ENCODE assay signal across 8 mouse cellular contexts in genomic region chr19:5740320-5741317, GRCm38 (mm10). TPM values are rescaled to one million over a fixed set of nuclear protein-coding genes. Genes with fewer than 3 reads are reported as not detected.
DNase-seq lines count a peak whose midpoint lies in the region; ATAC-seq lines count a peak whose summit lies in the region.

Ltbp3 (plus strand) TSS chr19:5740904.

- peaks cover 31% of the 10 kb centered on the region for H3K4me1 ChIP-seq in forebrain, embryonic 12.5 days

- no peak for ATAC-seq in forebrain, embryonic 12.5 days (ENCODE audit: low FRiP score)

- H3K36me3 ChIP-seq in forebrain, embryonic 12.5 days (replicated peaks): no peaks in the 10 kb centered on the region

- peak; percentile 75 for DNase-seq in 3T3-L1 (ENCODE audit: low read depth, low spot score)
- peak; percentile 78 for DNase-seq in adrenal gland, postnatal 25 days
- peak; percentile 78 to 84 for DNase-seq in heart, postnatal 36 days
- DNase-seq in layer of hippocampus, postnatal 10 days (ENCODE audit: low spot score in 2 of 2): peak; percentile 73 to 80
- peak; percentile 78 for DNase-seq in lung, postnatal 25 days (ENCODE audit: low spot score)
- peak; percentile 86 for DNase-seq in testis, postnatal 10 days (ENCODE audit: low spot score)
- no peak for DNase-seq in embryo, embryonic 10 days (ENCODE audit: low spot score)

- WGBS in forebrain, embryonic 12.5 days: 12% methylated on average over 13 of the region's 14 CpGs

- peak within 1 kb of the TSS; percentile 81 for H3K4me2 ChIP-seq in forebrain, embryonic 12.5 days

- intact Hi-C loops in heart, postnatal 36 days (cut with DNase I): no loop called here

- H3K4me3 ChIP-seq in forebrain, embryonic 12.5 days (replicated peaks): peak within 1 kb of the TSS; percentile 47

- no peaks in the 10 kb centered on the region for H3K9me3 ChIP-seq in forebrain, embryonic 12.5 days

- peak within 1 kb of the TSS; percentile 73 for H3K9ac ChIP-seq in forebrain, embryonic 12.5 days

- H3K27me3 ChIP-seq in forebrain, embryonic 12.5 days: peaks cover 70% of the 10 kb centered on the region

- peak within 1 kb of the TSS; percentile 71 for H3K27ac ChIP-seq in forebrain, embryonic 12.5 days

RNA-seq across cellular contexts. Expression of gene Ltbp3, which starts in this region (rescaled TPM):
- total RNA-seq in adrenal gland, postnatal 25 days (2021): 275 and 334 TPM in 2 replicates
- 10.0 and 12.0 TPM in 2 replicates for polyA plus RNA-seq in forebrain, embryonic 12.5 days (2016; fragmentation: Nextera tagmentation; extraction: Ambion mirVana)
- 10 to 100 TPM; 36.5 to 42.2 TPM for total RNA-seq in heart, postnatal 36 days (2021)
- 10 to 100 TPM; 33.4 to 35.4 TPM for total RNA-seq in layer of hippocampus, postnatal 10 days (2021)
